Mouse (Mus musculus): ENCODE measurements around the gene Kcnb1. TPM values are rescaled to one million over a fixed set of nuclear protein-coding genes. Genes with fewer than 3 reads are reported as not detected.

Kcnb1 gene
- polyA plus RNA-seq, 1 experiment from 2014 or later: 1.7 TPM

- 5% methylated on average over 9 of the region's 9 CpGs for WGBS
- Histone ChIP-seq H3K9ac (ENCODE audit: low read length) (peak overlapping the region; percentile 67), H3K36me3 (ENCODE audit: control insufficient read depth, insufficient read depth, low read length) (no peaks in the 10 kb centered on the region), H3K27me3 (ENCODE audit: control insufficient read depth, insufficient read depth, low read length) (no peaks in the 10 kb centered on the region), H3K4me3 (replicated peaks; ENCODE audit: low read length) (peak overlapping the region; percentile 43), H3K4me2 (ENCODE audit: low read depth, low read length) (peak overlapping the region; percentile 69), H3K9me3 (replicated peaks; ENCODE audit: control insufficient read depth, low read length) (no peaks in the 10 kb centered on the region), H3K27ac (ENCODE audit: low read length) (peak overlapping the region; percentile 94), H3K4me1 (ENCODE audit: control insufficient read depth, insufficient read depth, low read length) (peaks cover 22% of the 10 kb centered on the region)
- ATAC-seq (ENCODE audit: insufficient read depth, low FRiP score): peak; percentile 88
Measured at GRCm38 (mm10) chr2:167129608-167129955, 60.4 kb downstream of the Kcnb1 start.

- H3K27me3 ChIP-seq (ENCODE audit: control insufficient read depth, insufficient read depth, low read length): no peaks in the 10 kb centered on the region
- H3K4me3 ChIP-seq (replicated peaks; ENCODE audit: low read length): peak overlapping the region; percentile 43
- ATAC-seq (ENCODE audit: insufficient read depth, low FRiP score): peak; percentile 53
- peak overlapping the region; percentile 69 for H3K4me2 ChIP-seq (ENCODE audit: low read depth, low read length)
- WGBS: 25% methylated on average over 20 of the region's 20 CpGs
- peak overlapping the region; percentile 94 for H3K27ac ChIP-seq (ENCODE audit: low read length)
- H3K36me3 ChIP-seq (ENCODE audit: control insufficient read depth, insufficient read depth, low read length): no peaks in the 10 kb centered on the region
- peaks cover 25% of the 10 kb centered on the region for H3K4me1 ChIP-seq (ENCODE audit: control insufficient read depth, insufficient read depth, low read length)
- peak overlapping the region; percentile 67 for H3K9ac ChIP-seq (ENCODE audit: low read length)
- H3K9me3 ChIP-seq (replicated peaks; ENCODE audit: control insufficient read depth, low read length): no peaks in the 10 kb centered on the region
Measured at GRCm38 (mm10) chr2:167128699-167129607, 61.0 kb downstream of the Kcnb1 start.

- H3K4me3 ChIP-seq (replicated peaks; ENCODE audit: low read length): no peak overlapping the region
- H3K9me3 ChIP-seq (replicated peaks; ENCODE audit: control insufficient read depth, low read length): no peaks in the 10 kb centered on the region
- no peak for ATAC-seq (ENCODE audit: insufficient read depth, low FRiP score)
- no peak overlapping the region for H3K4me2 ChIP-seq (ENCODE audit: low read depth, low read length)
- H3K36me3 ChIP-seq (ENCODE audit: control insufficient read depth, insufficient read depth, low read length): no peaks in the 10 kb centered on the region
- 67% methylated on average over 5 of the region's 5 CpGs for WGBS
- H3K27me3 ChIP-seq (ENCODE audit: control insufficient read depth, insufficient read depth, low read length): no peaks in the 10 kb centered on the region
- peaks cover 37% of the 10 kb centered on the region for H3K4me1 ChIP-seq (ENCODE audit: control insufficient read depth, insufficient read depth, low read length)
- no peak overlapping the region for H3K9ac ChIP-seq (ENCODE audit: low read length)
- no peak overlapping the region for H3K27ac ChIP-seq (ENCODE audit: low read length)
Measured at GRCm38 (mm10) chr2:167127404-167127803, 62.6 kb downstream of the Kcnb1 start.

GRCm38 (mm10) chr2:167125781-167126180 lies 64.2 kb downstream of the Kcnb1 start:
- Histone ChIP-seq H3K4me3 (replicated peaks; ENCODE audit: low read length) (no peak overlapping the region), H3K27ac (ENCODE audit: low read length) (no peak overlapping the region), H3K9ac (ENCODE audit: low read length) (no peak overlapping the region), H3K36me3 (ENCODE audit: control insufficient read depth, insufficient read depth, low read length) (no peaks in the 10 kb centered on the region), H3K4me1 (ENCODE audit: control insufficient read depth, insufficient read depth, low read length) (peaks cover 37% of the 10 kb centered on the region), H3K4me2 (ENCODE audit: low read depth, low read length) (no peak overlapping the region), H3K27me3 (ENCODE audit: control insufficient read depth, insufficient read depth, low read length) (no peaks in the 10 kb centered on the region), H3K9me3 (replicated peaks; ENCODE audit: control insufficient read depth, low read length) (no peaks in the 10 kb centered on the region)
- no peak for ATAC-seq (ENCODE audit: insufficient read depth, low FRiP score)
- WGBS: 76% methylated on average over 4 of the region's 4 CpGs

GRCm38 (mm10) chr2:167123936-167124335 lies 66.0 kb downstream of the Kcnb1 start:
- H3K9ac ChIP-seq (ENCODE audit: low read length): 0 out of 2 replicates have a peak overlapping the region, but pooled peaks have one; percentile 36
- no peak overlapping the region for H3K4me2 ChIP-seq (ENCODE audit: low read depth, low read length)
- no peak overlapping the region for H3K4me3 ChIP-seq (replicated peaks; ENCODE audit: low read length)
- no peaks in the 10 kb centered on the region for H3K9me3 ChIP-seq (replicated peaks; ENCODE audit: control insufficient read depth, low read length)
- peak overlapping the region; percentile 25 for H3K27ac ChIP-seq (ENCODE audit: low read length)
- peaks cover 22% of the 10 kb centered on the region for H3K4me1 ChIP-seq (ENCODE audit: control insufficient read depth, insufficient read depth, low read length)
- no peaks in the 10 kb centered on the region for H3K27me3 ChIP-seq (ENCODE audit: control insufficient read depth, insufficient read depth, low read length)
- no peak for ATAC-seq (ENCODE audit: insufficient read depth, low FRiP score)
- no peaks in the 10 kb centered on the region for H3K36me3 ChIP-seq (ENCODE audit: control insufficient read depth, insufficient read depth, low read length)
- WGBS: 29% methylated on average over 11 of the region's 11 CpGs

- Histone ChIP-seq H3K4me1 (ENCODE audit: control insufficient read depth, insufficient read depth, low read length) (0 out of 2 replicates have a peak, but pooled peaks cover 15% of the 10 kb centered on the region), H3K9ac (ENCODE audit: low read length) (no peak overlapping the region), H3K27ac (ENCODE audit: low read length) (no peak overlapping the region), H3K4me2 (ENCODE audit: low read depth, low read length) (no peak overlapping the region), H3K4me3 (replicated peaks; ENCODE audit: low read length) (no peak overlapping the region), H3K9me3 (replicated peaks; ENCODE audit: control insufficient read depth, low read length) (no peaks in the 10 kb centered on the region), H3K27me3 (ENCODE audit: control insufficient read depth, insufficient read depth, low read length) (no peaks in the 10 kb centered on the region), H3K36me3 (ENCODE audit: control insufficient read depth, insufficient read depth, low read length) (no peaks in the 10 kb centered on the region)
- 55% methylated on average over 6 of the region's 6 CpGs for WGBS
- ATAC-seq (ENCODE audit: insufficient read depth, low FRiP score): no peak
Measured at GRCm38 (mm10) chr2:167122737-167123136, 67.2 kb downstream of the Kcnb1 start.

GRCm38 (mm10) chr2:167121996-167122395 lies 68.0 kb downstream of the Kcnb1 start:
- no peaks in the 10 kb centered on the region for H3K36me3 ChIP-seq (ENCODE audit: control insufficient read depth, insufficient read depth, low read length)
- no peak overlapping the region for H3K4me3 ChIP-seq (replicated peaks; ENCODE audit: low read length)
- H3K27ac ChIP-seq (ENCODE audit: low read length): no peak overlapping the region
- H3K9ac ChIP-seq (ENCODE audit: low read length): no peak overlapping the region
- 0 out of 2 replicates have a peak, but pooled peaks cover 15% of the 10 kb centered on the region for H3K4me1 ChIP-seq (ENCODE audit: control insufficient read depth, insufficient read depth, low read length)
- no peaks in the 10 kb centered on the region for H3K27me3 ChIP-seq (ENCODE audit: control insufficient read depth, insufficient read depth, low read length)
- no peaks in the 10 kb centered on the region for H3K9me3 ChIP-seq (replicated peaks; ENCODE audit: control insufficient read depth, low read length)
- 82% methylated on average over 7 of the region's 7 CpGs for WGBS
- no peak overlapping the region for H3K4me2 ChIP-seq (ENCODE audit: low read depth, low read length)
- no peak for ATAC-seq (ENCODE audit: insufficient read depth, low FRiP score)

- H3K27me3 ChIP-seq (ENCODE audit: control insufficient read depth, insufficient read depth, low read length): no peaks in the 10 kb centered on the region
- no peak overlapping the region for H3K4me3 ChIP-seq (replicated peaks; ENCODE audit: low read length)
- H3K9me3 ChIP-seq (replicated peaks; ENCODE audit: control insufficient read depth, low read length): no peaks in the 10 kb centered on the region
- H3K4me2 ChIP-seq (ENCODE audit: low read depth, low read length): no peak overlapping the region
- H3K36me3 ChIP-seq (ENCODE audit: control insufficient read depth, insufficient read depth, low read length): no peaks in the 10 kb centered on the region
- 0 out of 2 replicates have a peak, but pooled peaks cover 15% of the 10 kb centered on the region for H3K4me1 ChIP-seq (ENCODE audit: control insufficient read depth, insufficient read depth, low read length)
- H3K9ac ChIP-seq (ENCODE audit: low read length): no peak overlapping the region
- WGBS: 72% methylated on average over 6 of the region's 6 CpGs
- 0 out of 2 replicates have a peak overlapping the region, but pooled peaks have one; percentile 2 for H3K27ac ChIP-seq (ENCODE audit: low read length)
- no peak for ATAC-seq (ENCODE audit: insufficient read depth, low FRiP score)
Measured at GRCm38 (mm10) chr2:167121228-167121627, 68.7 kb downstream of the Kcnb1 start.

- Histone ChIP-seq H3K27me3 (ENCODE audit: control insufficient read depth, insufficient read depth, low read length) (no peaks in the 10 kb centered on the region), H3K4me2 (ENCODE audit: low read depth, low read length) (no peak overlapping the region), H3K9ac (ENCODE audit: low read length) (no peak overlapping the region), H3K27ac (ENCODE audit: low read length) (no peak overlapping the region), H3K9me3 (replicated peaks; ENCODE audit: control insufficient read depth, low read length) (no peaks in the 10 kb centered on the region), H3K4me3 (replicated peaks; ENCODE audit: low read length) (no peak overlapping the region), H3K4me1 (ENCODE audit: control insufficient read depth, insufficient read depth, low read length) (0 out of 2 replicates have a peak, but pooled peaks cover 15% of the 10 kb centered on the region), H3K36me3 (ENCODE audit: control insufficient read depth, insufficient read depth, low read length) (no peaks in the 10 kb centered on the region)
- no peak for ATAC-seq (ENCODE audit: insufficient read depth, low FRiP score)
- WGBS: 68% methylated on average over 12 of the region's 12 CpGs
Measured at GRCm38 (mm10) chr2:167120186-167120830, 69.6 kb downstream of the Kcnb1 start.

Data from stomach, embryonic 16.5 days (tissue).